Mouse (Mus musculus) forebrain, embryonic 13.5 days (tissue): ENCODE measurements around the gene Krt18. TPM values are rescaled to one million over a fixed set of nuclear protein-coding genes. Genes with fewer than 3 reads are reported as not detected.
"Not testable (repeated sequence)": the region's sequence is repeated elsewhere in the genome, so short reads cannot be mapped to it uniquely, and the experiment has no call there.

Experiments
- ATAC-seq: fragments of 200-750 bp; cut with Nextera tagmentation; 2 replicates; pipeline ENCODE4 v1.8.0; 2017
- H3K27ac ChIP-seq: fragments of 300-500 bp; sonication (generic); 2 replicates; pipeline ENCODE4 v1.5.1; 2015; ENCODE audit warnings: inconsistent platforms, mild to moderate bottlenecking, moderate library complexity
- H3K27me3 ChIP-seq: fragments of 300-500 bp; sonication (generic); 2 replicates; pipeline ENCODE4 v1.6.1; 2015; ENCODE audit warnings: mild to moderate bottlenecking, inconsistent platforms
- H3K36me3 ChIP-seq: fragments of 300-500 bp; sonication (generic); 2 replicates; pipeline ENCODE4 v1.6.1; 2015; ENCODE audit warnings: mild to moderate bottlenecking, inconsistent platforms; ENCODE audit not compliant: poor library complexity, severe bottlenecking
- H3K4me1 ChIP-seq: fragments of 300-500 bp; sonication (generic); 2 replicates; pipeline ENCODE4 v1.6.1; 2015; ENCODE audit warnings: inconsistent platforms
- H3K4me2 ChIP-seq: fragments of 300-500 bp; sonication (generic); 2 replicates; pipeline ENCODE4 v1.6.1; 2015; ENCODE audit warnings: inconsistent platforms, mild to moderate bottlenecking, moderate library complexity
- H3K4me3 ChIP-seq: fragments of 300-500 bp; sonication (generic); 2 replicates; pipeline ENCODE4 v1.5.1; 2015; ENCODE audit warnings: mild to moderate bottlenecking, inconsistent platforms
- H3K9ac ChIP-seq: fragments of 300-500 bp; sonication (generic); 2 replicates; pipeline ENCODE4 v1.6.1; 2015; ENCODE audit warnings: mild to moderate bottlenecking, inconsistent platforms
- H3K9me3 ChIP-seq: fragments of 300-500 bp; sonication (generic); replicated peaks from 2 replicates; pipeline ENCODE4 v1.6.1; 2016; ENCODE audit warnings: inconsistent platforms
- WGBS: fragments of 180-500 bp; shearing (Covaris S2); methylation state at CpG from one replicate; pipeline ENCODE4 v1.1.7; 2015; 5-methylcytosine and 5-hydroxymethylcytosine counted together
- polyA plus RNA-seq: library from polyadenylated mRNA; unstranded; fragments of >200 nt; fragmentation: Nextera tagmentation; extraction: Ambion mirVana; gene quantifications from 2 replicates; pipeline ENCODE4 v1.2.1, GENCODE M21; 2015

Gene Krt18
- polyA plus RNA-seq, 1 experiment from 2014 or later: 2.4 TPM

DNA sequence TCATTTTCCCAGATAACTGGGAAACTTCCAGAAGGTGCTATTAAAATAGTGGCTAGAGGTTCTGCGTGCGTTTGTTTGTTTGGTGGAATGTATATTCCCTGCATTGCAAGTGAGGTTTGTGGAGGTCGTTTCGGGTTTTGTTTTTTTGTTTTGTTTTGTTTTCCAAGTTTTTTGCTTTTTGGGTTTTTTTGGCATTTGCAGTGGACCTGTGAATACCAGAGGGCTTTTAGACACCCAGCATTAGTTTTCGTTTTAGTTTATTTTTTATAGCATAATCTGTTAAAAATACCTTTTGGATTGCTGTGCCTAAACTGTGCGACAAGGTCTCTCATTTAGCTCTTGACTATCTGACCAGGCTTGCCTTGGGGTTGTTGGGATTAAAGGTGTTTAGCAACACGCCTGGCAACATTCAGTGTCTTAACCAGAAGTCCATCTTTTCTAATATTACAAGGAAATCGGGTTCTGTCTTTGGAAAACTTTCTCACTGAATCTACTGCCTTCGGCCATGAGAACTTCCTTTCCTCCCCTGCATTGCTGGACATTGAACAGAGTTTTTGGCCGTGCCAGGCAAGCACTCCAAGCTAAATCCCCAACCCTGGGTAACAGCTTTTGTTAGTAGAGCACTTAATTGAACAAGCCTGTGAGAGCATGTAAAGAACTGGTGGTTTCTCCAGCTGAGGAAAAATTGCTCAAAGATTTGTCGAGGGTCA, 47.1 kb downstream of the Krt18 start:
- no peak overlapping the region; the same call in 1 of the 2 replicates for H3K27ac ChIP-seq

DNA sequence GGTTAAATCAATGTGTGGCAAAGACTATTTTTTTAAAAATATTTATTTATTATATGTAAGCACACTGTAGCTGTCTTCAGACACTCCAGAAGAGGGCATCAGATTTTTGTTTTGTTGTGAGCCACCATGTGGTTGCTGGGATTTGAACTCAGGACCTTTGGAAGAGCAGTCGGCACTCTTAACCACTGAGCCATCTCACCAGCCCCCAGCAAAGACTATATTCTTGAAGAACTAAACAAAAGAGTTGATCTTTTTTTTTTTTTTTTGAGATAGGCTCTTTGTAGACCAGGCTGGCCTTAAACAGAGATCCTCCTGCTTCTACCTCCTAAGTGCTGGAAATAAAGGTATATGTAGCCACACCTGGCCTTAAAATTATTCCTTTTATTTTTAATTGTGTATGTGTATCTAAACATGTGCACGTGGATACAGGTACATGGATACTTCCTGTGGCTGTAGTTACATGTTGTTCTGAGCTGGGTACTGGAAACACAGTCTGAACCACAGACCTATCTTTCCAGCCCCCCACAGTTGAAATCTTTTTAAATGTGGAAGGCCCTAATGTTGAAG, 49.2 kb downstream of the Krt18 start:
- Histone ChIP-seq H3K9me3 (no peaks in the 10 kb centered on the region), H3K9ac (no peak overlapping the region), H3K36me3 (peaks cover 5% of the 10 kb centered on the region), H3K27ac (no peak overlapping the region), H3K4me3 (no peak overlapping the region), H3K27me3 (no peaks in the 10 kb centered on the region), H3K4me2 (no peak overlapping the region), H3K4me1 (peaks cover 28% of the 10 kb centered on the region)
- 95% methylated on average over 2 of the region's 2 CpGs for WGBS
- ATAC-seq: no peak

More for the DNA sequence above, 47.1 kb downstream of the Krt18 start:
- 12% methylated on average over 11 of the region's 11 CpGs for WGBS
- peak overlapping the region; percentile 94 for H3K4me3 ChIP-seq
- no peaks in the 10 kb centered on the region for H3K9me3 ChIP-seq
- H3K27me3 ChIP-seq: peaks cover 8% of the 10 kb centered on the region; the same call in 1 of the 2 replicates
- peaks cover 28% of the 10 kb centered on the region for H3K4me1 ChIP-seq
- H3K4me2 ChIP-seq: peak overlapping the region; percentile 90
- ATAC-seq: no peak
- H3K36me3 ChIP-seq: no peaks in the 10 kb centered on the region
- H3K9ac ChIP-seq: peak overlapping the region; percentile 95

DNA sequence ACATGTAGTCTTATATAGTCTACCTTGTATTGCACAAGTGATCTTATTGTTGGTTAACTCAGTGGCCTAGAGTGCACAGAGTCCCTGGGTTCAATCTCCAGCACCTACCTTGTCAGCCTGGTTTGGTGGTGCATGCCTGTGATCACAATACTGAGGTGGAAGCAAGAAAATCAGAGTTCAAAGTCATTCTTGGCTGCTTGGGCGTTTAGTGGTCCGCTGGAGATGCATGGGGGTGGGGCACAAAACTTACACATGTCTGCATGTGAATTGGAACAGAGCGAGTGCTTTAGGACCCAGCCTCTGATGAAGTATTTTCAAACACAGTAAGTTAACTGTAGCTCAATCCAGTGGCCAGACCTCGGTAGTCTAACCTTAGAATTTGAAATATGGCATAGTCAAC, 51.2 kb downstream of the Krt18 start:
- no peak for ATAC-seq
- peaks cover 20% of the 10 kb centered on the region for H3K4me1 ChIP-seq
- 83% methylated on average over 4 of the region's 4 CpGs for WGBS
- H3K9ac ChIP-seq: no peak overlapping the region
- peaks cover 25% of the 10 kb centered on the region for H3K36me3 ChIP-seq
- no peak overlapping the region for H3K4me3 ChIP-seq
- no peaks in the 10 kb centered on the region for H3K9me3 ChIP-seq
- H3K4me2 ChIP-seq: no peak overlapping the region
- H3K27ac ChIP-seq: no peak overlapping the region
- no peaks in the 10 kb centered on the region for H3K27me3 ChIP-seq

DNA sequence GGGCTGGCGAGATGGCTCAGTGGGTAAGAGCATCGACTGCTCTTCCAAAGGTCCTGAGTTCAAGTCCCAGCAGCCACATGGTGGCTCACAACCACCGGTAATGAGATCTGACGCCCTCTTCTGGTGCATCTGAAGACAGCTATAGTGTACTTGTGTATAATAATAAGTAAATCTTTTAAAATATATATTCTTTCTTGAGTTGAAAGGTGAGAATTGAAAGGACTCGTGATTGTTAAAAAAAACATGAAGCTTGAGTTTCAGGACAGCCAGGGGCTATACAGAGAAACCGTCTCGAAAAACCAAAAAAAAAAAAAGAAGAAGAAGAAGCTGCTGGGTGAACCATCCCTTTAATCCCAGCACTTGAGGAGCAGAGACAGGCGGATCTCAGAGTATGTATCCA, 51.9 kb downstream of the Krt18 start:
- H3K9me3 ChIP-seq, ATAC-seq, H3K4me2 ChIP-seq, H3K27ac ChIP-seq, H3K27me3 ChIP-seq, H3K9ac ChIP-seq, H3K4me3 ChIP-seq: not testable (repeated sequence)
- H3K4me1 ChIP-seq: peaks cover 15% of the 10 kb centered on the region
- peaks cover 32% of the 10 kb centered on the region for H3K36me3 ChIP-seq
- 80% methylated on average over 8 of the region's 8 CpGs for WGBS

DNA sequence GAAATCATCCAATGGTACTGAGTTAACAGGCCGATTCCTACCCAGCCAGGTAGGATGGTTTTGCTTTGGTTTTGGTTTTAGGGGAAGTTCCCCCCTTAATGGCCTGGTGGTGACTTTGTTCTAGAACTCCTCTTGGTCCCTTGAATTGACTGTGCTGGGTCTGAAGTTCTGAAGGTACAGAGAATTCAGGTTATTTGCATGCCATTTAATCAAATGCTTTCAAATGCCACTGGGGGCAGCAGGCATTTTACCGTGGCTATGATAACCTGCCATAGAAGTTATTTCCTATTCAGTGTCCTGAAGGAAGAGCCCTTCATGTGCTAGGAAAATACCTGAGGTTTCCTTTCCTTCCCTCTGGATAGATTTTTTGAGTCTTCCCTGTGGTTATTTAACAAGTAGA, 52.4 kb downstream of the Krt18 start:
- H3K9me3 ChIP-seq: no peaks in the 10 kb centered on the region

More for the DNA sequence above, 52.4 kb downstream of the Krt18 start:
- Histone ChIP-seq H3K4me2 (no peak overlapping the region), H3K27me3 (no peaks in the 10 kb centered on the region), H3K4me1 (peaks cover 10% of the 10 kb centered on the region), H3K36me3 (peaks cover 36% of the 10 kb centered on the region), H3K9ac (no peak overlapping the region), H3K27ac (no peak overlapping the region), H3K4me3 (no peak overlapping the region)
- 73% methylated on average over 2 of the region's 2 CpGs for WGBS
- no peak for ATAC-seq

Other genes with a start within 250 kb of the Krt18 start
- not detected in 2 replicates for gene Krt72, start 241.7 kb upstream of the Krt18 start, polyA plus RNA-seq
- 0.59 and 0.66 TPM in 2 replicates for gene Krt73, start 225.8 kb upstream of the Krt18 start, polyA plus RNA-seq
- gene Krt2, start 210.0 kb upstream of the Krt18 start, polyA plus RNA-seq: not detected in 2 replicates
- 3.5 and 3.9 TPM in 2 replicates for gene Krt1, start 177.4 kb upstream of the Krt18 start, polyA plus RNA-seq
- gene Krt77, start 158.5 kb upstream of the Krt18 start, polyA plus RNA-seq: 0.19 and 0.65 TPM in 2 replicates
- not detected in 2 replicates for gene Krt76, start 135.3 kb upstream of the Krt18 start, polyA plus RNA-seq
- gene Krt4, start 103.4 kb upstream of the Krt18 start, polyA plus RNA-seq: not detected in 2 replicates
- 0.10 and 0.33 TPM in 2 replicates for gene Krt79, start 87.9 kb upstream of the Krt18 start, polyA plus RNA-seq
- not detected in 2 replicates for gene Krt78, start 73.9 kb upstream of the Krt18 start, polyA plus RNA-seq
- gene Krt8, start 23.7 kb upstream of the Krt18 start, polyA plus RNA-seq: 1.7 and 2.6 TPM in 2 replicates
- 90.5 and 102 TPM in 2 replicates for gene Eif4b, start 45.6 kb downstream of the Krt18 start, polyA plus RNA-seq
- gene Tns2, start 72.2 kb downstream of the Krt18 start, polyA plus RNA-seq: 4.5 and 6.7 TPM in 2 replicates
- 21.7 and 25.4 TPM in 2 replicates for gene Spryd3, start 108.1 kb downstream of the Krt18 start, polyA plus RNA-seq
- 0.37 and 0.40 TPM in 2 replicates for gene Igfbp6, start 116.2 kb downstream of the Krt18 start, polyA plus RNA-seq
- 0.10 TPM in 1 of 2 replicates, not detected in the other for gene Soat2, start 122.3 kb downstream of the Krt18 start, polyA plus RNA-seq
- gene Zfp740, start 175.1 kb downstream of the Krt18 start, polyA plus RNA-seq: 90.0 and 98.7 TPM in 2 replicates
- gene Csad, start 176.5 kb downstream of the Krt18 start, polyA plus RNA-seq: 42.7 and 46.4 TPM in 2 replicates
- gene Itgb7, start 203.8 kb downstream of the Krt18 start, polyA plus RNA-seq: 0.32 and 0.48 TPM in 2 replicates
- gene Rarg, start 229.3 kb downstream of the Krt18 start, polyA plus RNA-seq: 3.2 and 4.2 TPM in 2 replicates
- gene Gm9918, start 242.4 kb downstream of the Krt18 start, polyA plus RNA-seq: 0.09 TPM in 1 of 2 replicates, not detected in the other